Mouse (Mus musculus): ENCODE data around the gene Tnmd. TPM values are rescaled to one million over a fixed set of nuclear protein-coding genes. Genes with fewer than 3 reads are reported as not detected.

Tnmd gene
- polyA plus RNA-seq (2012; rRNA removed), result not detected in 2 replicates

GRCm38 (mm10) chrX:133850680-133851079 is at the start of gene Tnmd:
Tnmd (plus strand) TSS chrX:133850980.

GRCm38 (mm10) chrX:133898014-133898542 is 47.3 kb downstream of the Tnmd start, which contains the start of gene Tspan6:
Tspan6 (minus strand) TSS chrX:133898429.

GRCm38 (mm10) chrX:133908261-133908660 is 57.5 kb downstream of the Tnmd start, which contains the start of gene Srpx2:
Srpx2 (plus strand) TSS chrX:133908426.

Other genes with a start within 250 kb of the Tnmd start
- 0.17 and 0.18 TPM in 2 replicates for gene Pcdh19, start 162.0 kb upstream of the Tnmd start, polyA plus RNA-seq (2012; rRNA removed)
- gene Tspan6, start 47.4 kb downstream of the Tnmd start, polyA plus RNA-seq (2012; rRNA removed), result 3.6 and 4.2 TPM in 2 replicates
- gene Srpx2, start 57.4 kb downstream of the Tnmd start, polyA plus RNA-seq (2012; rRNA removed), result 0.96 and 1.1 TPM in 2 replicates
- 0.87 and 0.96 TPM in 2 replicates for gene Sytl4, start 130.8 kb downstream of the Tnmd start, polyA plus RNA-seq (2012; rRNA removed)
- gene Cstf2, start 208.2 kb downstream of the Tnmd start, polyA plus RNA-seq (2012; rRNA removed), result 8.4 TPM in 2 replicates

Data from liver, embryonic 18 days (tissue).